ENCODE assay signal across 22 mouse cellular contexts in genomic region chr16:21187568-21187967, GRCm38 (mm10). TPM values are rescaled to one million over a fixed set of nuclear protein-coding genes. Genes with fewer than 3 reads are reported as not detected.
DNase-seq lines count a peak whose midpoint lies in the region; ATAC-seq lines count a peak whose summit lies in the region.
"Had no signal": no experiment of that assay in that cellular context is flagged by ENCODE, and none has a peak within 500 bp of the region (broad histone marks: within the 10 kb centered on the region; RNA-seq: fewer than 3 reads in every experiment).

No protein-coding gene starts in this region.

- H3K27ac ChIP-seq in forebrain, embryonic 15.5 days (replicated peaks), result peak overlapping the region; percentile 40
- H3K27ac ChIP-seq in forebrain, embryonic 10.5 days, result no peak overlapping the region
- H3K27ac ChIP-seq in hindbrain, embryonic 15.5 days (replicated peaks), result no peak overlapping the region
- H3K27ac ChIP-seq in hindbrain, embryonic 16.5 days (ENCODE audit: low read depth, low read length), result no peak overlapping the region
- H3K27ac ChIP-seq: gastrocnemius, adult 2 months; limb, embryonic 12.5 days; liver, embryonic 13.5 days had no signal

- H3K36me3 ChIP-seq in forebrain, embryonic 15.5 days, result no peaks in the 10 kb centered on the region
- no peaks in the 10 kb centered on the region for H3K36me3 ChIP-seq in forebrain, embryonic 10.5 days (replicated peaks)
- H3K36me3 ChIP-seq in hindbrain, embryonic 15.5 days, result no peaks in the 10 kb centered on the region
- H3K36me3 ChIP-seq in hindbrain, embryonic 16.5 days (ENCODE audit: control insufficient read depth, insufficient read depth, low read length), result no peaks in the 10 kb centered on the region
- H3K36me3 ChIP-seq: limb, embryonic 12.5 days; liver, embryonic 13.5 days had no signal

- no peaks in the 10 kb centered on the region for H3K9me3 ChIP-seq in forebrain, embryonic 15.5 days
- no peaks in the 10 kb centered on the region for H3K9me3 ChIP-seq in forebrain, embryonic 10.5 days
- H3K9me3 ChIP-seq in hindbrain, embryonic 15.5 days, result no peaks in the 10 kb centered on the region
- no peaks in the 10 kb centered on the region for H3K9me3 ChIP-seq in hindbrain, embryonic 16.5 days (ENCODE audit: control insufficient read depth, low read length)
- H3K9me3 ChIP-seq: limb, embryonic 12.5 days; liver, embryonic 13.5 days had no signal

- DNase-seq in forebrain, embryonic 10.5 days (ENCODE audit: extremely low spot score, low spot score), result no peak
- DNase-seq in retina, postnatal 1 day, result peak; percentile 32
- no peak for DNase-seq in retina, embryonic 14.5 days (ENCODE audit: low spot score)
- peak; percentile 75 for DNase-seq in telencephalon, adult 2 months (ENCODE audit: low read depth, low spot score)
- DNase-seq in yolk sac, embryonic 10.5 days (ENCODE audit: low spot score), result no peak
- DNase-seq: adrenal gland, postnatal 25 days; cerebellum, adult 9-11 months; embryo, embryonic 11 days; gastrocnemius, adult 2 months; heart, adult 18-20 months; kidney, adult 18-20 months; kidney, postnatal 10 days; liver, embryonic 13.5 days; right cerebral cortex, adult 18-20 months; spleen, adult 18-20 months; thymus, adult 2 months had no signal

- no peak overlapping the region for H3K9ac ChIP-seq in forebrain, embryonic 15.5 days (replicated peaks)
- H3K9ac ChIP-seq in hindbrain, embryonic 15.5 days, result no peak overlapping the region
- H3K9ac ChIP-seq in hindbrain, embryonic 16.5 days (ENCODE audit: low read depth, low read length), result no peak overlapping the region
- H3K9ac ChIP-seq: limb, embryonic 12.5 days; liver, embryonic 13.5 days had no signal

- no peak overlapping the region for H3K4me3 ChIP-seq in forebrain, embryonic 15.5 days
- H3K4me3 ChIP-seq in forebrain, embryonic 10.5 days, result no peak overlapping the region
- H3K4me3 ChIP-seq in hindbrain, embryonic 15.5 days, result no peak overlapping the region
- no peak overlapping the region for H3K4me3 ChIP-seq in hindbrain, embryonic 16.5 days (ENCODE audit: low read length)
- H3K4me3 ChIP-seq: gastrocnemius, adult 2 months; limb, embryonic 12.5 days; liver, embryonic 13.5 days had no signal

- no peak for ATAC-seq in forebrain, embryonic 15.5 days (replicated peaks)
- ATAC-seq in hindbrain, embryonic 15.5 days (ENCODE audit: low FRiP score, low read depth), result no peak
- ATAC-seq in hindbrain, embryonic 16.5 days, result no peak
- ATAC-seq: lung, postnatal 0 days had no signal

- H3K4me2 ChIP-seq in forebrain, embryonic 15.5 days (replicated peaks), result no peak overlapping the region
- peak overlapping the region; percentile 17; the same call in 1 of the 2 replicates for H3K4me2 ChIP-seq in hindbrain, embryonic 15.5 days
- no peak overlapping the region for H3K4me2 ChIP-seq in hindbrain, embryonic 16.5 days (ENCODE audit: low read length)
- H3K4me2 ChIP-seq: limb, embryonic 12.5 days; liver, embryonic 13.5 days had no signal

- H3K4me1 ChIP-seq in forebrain, embryonic 15.5 days, result peaks cover 12% of the 10 kb centered on the region
- peaks cover 14% of the 10 kb centered on the region for H3K4me1 ChIP-seq in forebrain, embryonic 10.5 days
- peaks cover 9% of the 10 kb centered on the region for H3K4me1 ChIP-seq in hindbrain, embryonic 15.5 days (replicated peaks)
- H3K4me1 ChIP-seq in hindbrain, embryonic 16.5 days (ENCODE audit: control insufficient read depth, insufficient read depth, low read depth, low read length), result no peaks in the 10 kb centered on the region
- H3K4me1 ChIP-seq: liver, embryonic 13.5 days had no signal

- WGBS in forebrain, embryonic 15.5 days, result 38% methylated on average over 7 of the region's 7 CpGs
- 57% methylated on average over 7 of the region's 7 CpGs for WGBS in forebrain, embryonic 10.5 days
- WGBS in hindbrain, embryonic 15.5 days, result 38% methylated on average over 7 of the region's 7 CpGs
- WGBS in hindbrain, embryonic 16.5 days, result 41% methylated on average over 7 of the region's 7 CpGs

- H3K27me3 ChIP-seq in forebrain, embryonic 15.5 days, result no peaks in the 10 kb centered on the region
- no peaks in the 10 kb centered on the region for H3K27me3 ChIP-seq in forebrain, embryonic 10.5 days (ENCODE audit: poor library complexity, severe bottlenecking)
- no peaks in the 10 kb centered on the region for H3K27me3 ChIP-seq in hindbrain, embryonic 15.5 days
- H3K27me3 ChIP-seq in hindbrain, embryonic 16.5 days (replicated peaks; ENCODE audit: control insufficient read depth, insufficient read depth, low read length), result no peaks in the 10 kb centered on the region
- H3K27me3 ChIP-seq: limb, embryonic 12.5 days; liver, embryonic 13.5 days had no signal

RNA-seq across cellular contexts. Expression of gene Ephb3, which starts 17.0 kb away (rescaled TPM):
- 7.6 and 7.9 TPM in 2 replicates for polyA plus RNA-seq in forebrain, embryonic 15.5 days (2015; fragmentation: Nextera tagmentation; extraction: Ambion mirVana)
- 19.7 and 19.8 TPM in 2 replicates for polyA plus RNA-seq in forebrain, embryonic 10.5 days (2016; fragmentation: Nextera tagmentation; extraction: Ambion mirVana)
- polyA plus RNA-seq in hindbrain, embryonic 15.5 days (2015; fragmentation: Nextera tagmentation; extraction: Ambion mirVana), result 12.2 and 12.9 TPM in 2 replicates
- 10.6 and 12.1 TPM in 2 replicates for polyA plus RNA-seq in hindbrain, embryonic 16.5 days (2015; fragmentation: Nextera tagmentation; extraction: Ambion mirVana)

RNA-seq across cellular contexts. Expression of gene Teddm3, which starts 33.8 kb away (rescaled TPM):
- not detected in 2 replicates for polyA plus RNA-seq in forebrain, embryonic 15.5 days (2015; fragmentation: Nextera tagmentation; extraction: Ambion mirVana)
- polyA plus RNA-seq in forebrain, embryonic 10.5 days (2016; fragmentation: Nextera tagmentation; extraction: Ambion mirVana), result not detected in 2 replicates
- polyA plus RNA-seq in hindbrain, embryonic 15.5 days (2015; fragmentation: Nextera tagmentation; extraction: Ambion mirVana), result 0.58 and 0.69 TPM in 2 replicates
- 0.21 and 0.50 TPM in 2 replicates for polyA plus RNA-seq in hindbrain, embryonic 16.5 days (2015; fragmentation: Nextera tagmentation; extraction: Ambion mirVana)
- polyA plus RNA-seq: heart, postnatal 0 days; limb, embryonic 12.5 days; liver, embryonic 13.5 days; lung, postnatal 0 days had no signal

Comparison
In these comparisons a context has a peak if more than half of its experiments do, and no peak if none do; other contexts are left out.
1. DNase-seq: peak in retina, postnatal 1 day (single experiment) and telencephalon, adult 2 months (single experiment); none in forebrain, embryonic 10.5 days (single experiment), retina, embryonic 14.5 days (single experiment) and yolk sac, embryonic 10.5 days (single experiment).